Mouse (Mus musculus) liver, embryonic 11.5 days (tissue): ENCODE measurements around the gene Zkscan1. TPM values are rescaled to one million over a fixed set of nuclear protein-coding genes. Genes with fewer than 3 reads are reported as not detected.
"Not testable (repeated sequence)": the region's sequence is repeated elsewhere in the genome, so short reads cannot be mapped to it uniquely, and the experiment has no call there.

Experiments
- ATAC-seq: fragments of 200-750 bp; cut with Nextera tagmentation; replicated peaks from 2 replicates; pipeline ENCODE4 v1.8.0; 2017; ENCODE audit warnings: moderate number of reproducible peaks, mild to moderate bottlenecking, moderate TSS enrichment, moderate library complexity; ENCODE audit not compliant: low FRiP score
- DNase-seq: peaks from one replicate; pipeline ENCODE4 v3.0.0-alpha.2; 2017; ENCODE audit warnings: low spot score
- H3K27ac ChIP-seq: fragments of 300-500 bp; sonication (generic); 2 replicates; pipeline ENCODE4 v1.5.1; 2014; ENCODE audit warnings: mild to moderate bottlenecking, low read depth, low read length, control low read depth
- H3K27me3 ChIP-seq: fragments of 300-500 bp; sonication (generic); replicated peaks from 2 replicates; pipeline ENCODE4 v1.6.1; 2014; ENCODE audit warnings: low read length, mixed read lengths; ENCODE audit not compliant: control insufficient read depth, insufficient read depth
- H3K36me3 ChIP-seq: fragments of 300-500 bp; sonication (generic); 2 replicates; pipeline ENCODE4 v1.6.1; 2014; ENCODE audit warnings: mild to moderate bottlenecking, low read length, moderate library complexity, mixed read lengths; ENCODE audit not compliant: control insufficient read depth, insufficient read depth
- H3K4me1 ChIP-seq: fragments of 300-500 bp; sonication (generic); replicated peaks from 2 replicates; pipeline ENCODE4 v1.6.1; 2014; ENCODE audit warnings: low read length, mixed read lengths; ENCODE audit not compliant: control insufficient read depth, insufficient read depth
- H3K4me2 ChIP-seq: fragments of 300-500 bp; sonication (generic); 2 replicates; pipeline ENCODE4 v1.6.1; 2014; ENCODE audit warnings: mild to moderate bottlenecking, control low read depth, moderate library complexity
- H3K4me3 ChIP-seq: fragments of 300-500 bp; sonication (generic); 2 replicates; pipeline ENCODE4 v1.5.1; 2014; ENCODE audit warnings: low read depth, low read length, control low read depth
- H3K9ac ChIP-seq: fragments of 300-500 bp; sonication (generic); 2 replicates; pipeline ENCODE4 v1.6.1; 2014; ENCODE audit warnings: low read depth, low read length, control low read depth
- H3K9me3 ChIP-seq: fragments of 300-500 bp; sonication (generic); 2 replicates; pipeline ENCODE4 v1.6.1; 2016; ENCODE audit warnings: low read length, inconsistent platforms, mixed read lengths; ENCODE audit not compliant: control insufficient read depth
- WGBS: fragments of 180-500 bp; shearing (Covaris S2); extraction: QIAGEN DNeasy Blood & Tissue Kit; methylation state at CpG from one replicate; pipeline ENCODE4 v1.1.7; 2014; 5-methylcytosine and 5-hydroxymethylcytosine counted together
- polyA plus RNA-seq: library from polyadenylated mRNA; unstranded; fragments of >200 nt; fragmentation: Nextera tagmentation; extraction: Ambion mirVana; gene quantifications from 2 replicates; pipeline ENCODE4 v1.2.1, GENCODE M21; 2014

Gene Zkscan1
- polyA plus RNA-seq, 1 experiment from 2014 or later: 15.8 TPM

GRCm38 (mm10) chr5:138104976-138105375 is 20.1 kb downstream of the Zkscan1 start:
- H3K27ac ChIP-seq: no peak overlapping the region
- ATAC-seq (no peak), DNase-seq (no peak)
- no peaks in the 10 kb centered on the region for H3K4me1 ChIP-seq
- H3K4me3 ChIP-seq: no peak overlapping the region
- H3K9me3 ChIP-seq: no peaks in the 10 kb centered on the region
- H3K36me3 ChIP-seq: peaks cover 34% of the 10 kb centered on the region
- no peak overlapping the region for H3K4me2 ChIP-seq
- H3K9ac ChIP-seq: no peak overlapping the region
- H3K27me3 ChIP-seq: no peaks in the 10 kb centered on the region
- 88% methylated on average over 2 of the region's 2 CpGs for WGBS

- ATAC-seq: no peak
- Histone ChIP-seq H3K9ac (no peak overlapping the region), H3K4me1 (no peaks in the 10 kb centered on the region), H3K4me3 (no peak overlapping the region), H3K27ac (no peak overlapping the region), H3K9me3 (no peaks in the 10 kb centered on the region), H3K27me3 (no peaks in the 10 kb centered on the region), H3K4me2 (no peak overlapping the region), H3K36me3 (peaks cover 16% of the 10 kb centered on the region; the same call in 1 of the 2 replicates)
- 63% methylated on average over 3 of the region's 3 CpGs for WGBS
- DNase-seq: no peak
These were observed 22.2 kb downstream of the Zkscan1 start for GRCm38 (mm10) chr5:138107130-138107529.

GRCm38 (mm10) chr5:138109847-138110396 is 25.0 kb downstream of the Zkscan1 start:
- not testable (repeated sequence) for H3K4me2 ChIP-seq, H3K36me3 ChIP-seq, H3K9ac ChIP-seq, H3K4me1 ChIP-seq, DNase-seq, H3K4me3 ChIP-seq, H3K27me3 ChIP-seq, H3K27ac ChIP-seq, H3K9me3 ChIP-seq, ATAC-seq
- 58% methylated on average over 4 of the region's 4 CpGs for WGBS

- H3K4me3 ChIP-seq: peak within 1 kb of the TSS; percentile 81
- 7% methylated on average over 38 of the region's 38 CpGs for WGBS
- H3K4me1 ChIP-seq: peaks cover 11% of the 10 kb centered on the region
- peak within 1 kb of the TSS; percentile 84 for H3K27ac ChIP-seq
- peak within 1 kb of the TSS; percentile 76 for H3K9ac ChIP-seq
- ATAC-seq (peak; percentile 94), DNase-seq (peak; percentile 91)
- H3K27me3 ChIP-seq: no peaks in the 10 kb centered on the region
- no peaks in the 10 kb centered on the region for H3K9me3 ChIP-seq
- peak within 1 kb of the TSS; percentile 76 for H3K4me2 ChIP-seq
- H3K36me3 ChIP-seq: peaks cover 2% of the 10 kb centered on the region; the same call in 1 of the 2 replicates
These were observed 31.6 kb downstream of the Zkscan1 start, which contains the start of gene Zscan21 for GRCm38 (mm10) chr5:138116255-138117198. Gene Zscan21, plus strand, starts transcription at chr5:138116903.

GRCm38 (mm10) chr5:138117199-138118015 is 32.5 kb downstream of the Zkscan1 start:
- ATAC-seq (no peak; the same call in 1 of the 2 replicates), DNase-seq (no peak)
- Histone ChIP-seq H3K27me3 (no peaks in the 10 kb centered on the region), H3K36me3 (peaks cover 2% of the 10 kb centered on the region; the same call in 1 of the 2 replicates), H3K4me2 (peak overlapping the region; percentile 76), H3K9me3 (no peaks in the 10 kb centered on the region), H3K4me1 (peaks cover 11% of the 10 kb centered on the region), H3K9ac (peak overlapping the region; percentile 76), H3K4me3 (peak overlapping the region; percentile 81), H3K27ac (peak overlapping the region; percentile 84)
- WGBS: 9% methylated on average over 16 of the region's 16 CpGs

GRCm38 (mm10) chr5:138118041-138118440 is 33.2 kb downstream of the Zkscan1 start:
- H3K27me3 ChIP-seq: no peaks in the 10 kb centered on the region
- no peak for ATAC-seq
- H3K9me3 ChIP-seq: no peaks in the 10 kb centered on the region
- peak overlapping the region; percentile 81 for H3K4me3 ChIP-seq
- peak overlapping the region; percentile 76 for H3K9ac ChIP-seq
- WGBS: 74% methylated on average over 3 of the region's 3 CpGs
- H3K4me2 ChIP-seq: peak overlapping the region; percentile 76
- no peak for DNase-seq
- H3K36me3 ChIP-seq: peaks cover 3% of the 10 kb centered on the region; the same call in 1 of the 2 replicates
- peaks cover 11% of the 10 kb centered on the region for H3K4me1 ChIP-seq
- peak overlapping the region; percentile 32 for H3K27ac ChIP-seq

- H3K27ac ChIP-seq: no peak overlapping the region
- H3K4me2 ChIP-seq: no peak overlapping the region
- H3K4me3 ChIP-seq: no peak overlapping the region
- H3K9me3 ChIP-seq: no peaks in the 10 kb centered on the region
- H3K9ac ChIP-seq: no peak overlapping the region
- DNase-seq: no peak
- 86% methylated on average over 5 of the region's 5 CpGs for WGBS
- H3K36me3 ChIP-seq: peaks cover 32% of the 10 kb centered on the region
- H3K4me1 ChIP-seq: peaks cover 9% of the 10 kb centered on the region
- H3K27me3 ChIP-seq: no peaks in the 10 kb centered on the region
- no peak for ATAC-seq
These were observed 47.7 kb downstream of the Zkscan1 start for GRCm38 (mm10) chr5:138132425-138133064.

GRCm38 (mm10) chr5:138137257-138137656 is 52.4 kb downstream of the Zkscan1 start:
- WGBS: 46% methylated on average over 4 of the region's 4 CpGs
- H3K4me2 ChIP-seq: peak overlapping the region; percentile 31
- ATAC-seq (peak; percentile 86), DNase-seq (no peak)
- no peak overlapping the region for H3K9ac ChIP-seq
- H3K36me3 ChIP-seq: peaks cover 22% of the 10 kb centered on the region; the same call in 1 of the 2 replicates
- peak overlapping the region; percentile 38 for H3K27ac ChIP-seq
- H3K27me3 ChIP-seq: no peaks in the 10 kb centered on the region
- peaks cover 11% of the 10 kb centered on the region for H3K4me1 ChIP-seq
- no peak overlapping the region for H3K4me3 ChIP-seq
- no peaks in the 10 kb centered on the region for H3K9me3 ChIP-seq
